Mouse (Mus musculus): ENCODE measurements at regions not wholly inside any gene's neighbourhood (a gene's known extent, or its start where the extent isn't known, plus 50 kb on each side); places are given as distances from the start of the nearest gene placed in this dataset.

DNA sequence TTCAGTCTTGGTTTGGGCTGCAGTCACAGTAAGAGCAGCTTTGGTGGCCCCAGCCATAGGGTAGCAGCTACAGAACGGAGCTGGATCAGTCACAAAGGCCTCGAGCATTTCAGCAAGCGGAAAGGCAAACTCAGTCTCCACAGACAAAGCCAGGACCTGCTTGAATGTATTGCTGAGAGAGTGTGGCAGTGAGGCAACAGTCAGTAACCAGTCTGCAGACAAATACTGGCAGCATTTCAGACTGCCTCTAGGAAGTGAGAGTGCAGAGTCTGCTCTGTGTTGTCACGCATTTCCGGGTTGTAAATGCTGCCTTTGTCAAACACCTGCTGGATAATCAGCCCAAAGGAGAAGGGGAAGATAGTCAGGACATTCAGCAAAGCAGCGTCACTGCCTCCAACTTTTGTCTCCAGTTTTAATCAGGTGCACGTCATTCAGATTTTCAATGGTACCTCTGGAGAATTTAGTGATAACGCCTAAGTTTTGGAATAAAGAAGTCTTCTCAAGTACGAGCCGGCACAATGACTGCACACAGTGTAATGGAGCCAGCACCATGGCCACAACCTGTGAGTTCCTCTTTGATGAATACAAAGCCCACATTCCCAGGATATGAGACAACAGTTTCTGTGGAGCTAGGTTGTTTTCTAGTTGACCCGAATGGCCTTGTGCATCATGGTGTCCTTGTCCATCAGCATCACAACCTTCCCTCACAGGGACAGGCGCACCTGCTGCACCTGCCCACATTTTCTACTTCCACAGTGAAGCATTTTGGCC, 224.3 kb upstream of the Tmem161b start:
- no peak for DNase-seq (ENCODE audit: low spot score)

- DNase-seq (ENCODE audit: low spot score) = no peak
These were observed 200.3 kb upstream of the Tmem161b start for GRCm38 (mm10) chr13:84021771-84022170.

DNA sequence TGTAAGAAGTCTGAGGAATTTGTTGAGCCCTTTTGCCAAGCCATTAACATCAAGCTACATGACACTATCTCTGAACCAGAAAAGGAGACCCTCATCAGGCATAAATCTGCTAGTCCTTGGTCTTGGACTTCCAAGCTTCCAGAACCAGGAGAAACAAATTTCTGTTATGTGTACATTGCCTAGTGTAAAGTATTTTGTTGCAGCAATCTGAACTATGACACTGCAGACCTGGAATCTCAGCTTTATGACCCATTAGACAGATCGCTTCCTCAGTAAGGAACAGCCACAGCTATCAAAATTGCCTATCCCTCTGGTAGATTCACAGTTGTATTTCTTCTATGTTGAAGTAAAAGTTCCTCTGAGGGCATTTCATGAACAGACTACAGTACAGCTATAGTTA, 199.1 kb upstream of the Tmem161b start:
- DNase-seq (ENCODE audit: low spot score) = no peak

- DNase-seq (ENCODE audit: low spot score) = no peak
These were observed 198.5 kb upstream of the Tmem161b start for GRCm38 (mm10) chr13:84023637-84024036.

- no peak for DNase-seq (ENCODE audit: low spot score)
These were observed 196.7 kb upstream of the Tmem161b start for GRCm38 (mm10) chr13:84025348-84025747.

GRCm38 (mm10) chr13:84047736-84048135, 174.4 kb upstream of the Tmem161b start:
- DNase-seq (ENCODE audit: low spot score) = no peak

- no peak for DNase-seq (ENCODE audit: low spot score)
These were observed 169.9 kb upstream of the Tmem161b start for GRCm38 (mm10) chr13:84052221-84052620.

DNA sequence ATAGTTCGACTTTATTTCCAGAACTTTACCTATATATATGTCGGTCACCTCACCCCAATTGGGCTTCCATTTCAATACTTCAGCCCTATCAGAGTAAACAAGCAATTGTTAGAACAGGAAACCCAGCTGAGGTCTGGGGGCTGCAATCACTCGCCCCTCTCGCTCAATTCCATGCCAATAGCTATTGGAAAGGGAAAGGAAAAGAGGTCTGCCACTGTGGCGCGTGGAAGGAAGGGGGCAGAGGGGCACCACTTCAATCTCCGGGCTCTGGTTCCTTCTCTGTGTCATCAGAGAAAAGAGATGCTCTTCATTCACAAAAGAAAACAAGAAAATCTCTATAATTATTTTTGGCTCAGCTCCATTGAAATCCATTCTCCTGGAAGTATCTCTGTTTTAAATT, 167.1 kb upstream of the Tmem161b start:
- no peak for DNase-seq (ENCODE audit: low spot score)

- DNase-seq (ENCODE audit: low spot score) = no peak
These were observed 166.5 kb upstream of the Tmem161b start for GRCm38 (mm10) chr13:84055576-84055975.

DNA sequence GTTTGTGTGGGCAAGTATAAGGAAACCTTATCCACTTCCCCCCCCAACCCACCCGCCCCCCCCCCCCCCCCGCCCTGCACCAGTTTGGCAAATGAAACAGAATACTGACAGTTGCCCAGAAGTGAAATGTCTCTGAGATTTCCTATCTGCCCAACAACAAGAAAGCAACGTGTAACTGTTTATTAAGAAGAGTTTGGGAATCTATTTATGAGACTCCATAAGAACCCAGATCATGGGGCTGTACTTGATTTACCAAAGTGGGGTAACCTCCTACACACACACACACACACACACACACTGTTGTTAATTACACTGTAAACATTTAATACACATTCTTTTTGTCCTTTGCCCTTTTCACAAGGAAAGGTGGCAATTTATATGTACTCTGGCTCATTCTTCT, 165.6 kb upstream of the Tmem161b start:
- DNase-seq (ENCODE audit: low spot score) = no peak

- DNase-seq (ENCODE audit: low spot score) = no peak
These were observed 165.1 kb upstream of the Tmem161b start for GRCm38 (mm10) chr13:84056998-84057397.

DNA sequence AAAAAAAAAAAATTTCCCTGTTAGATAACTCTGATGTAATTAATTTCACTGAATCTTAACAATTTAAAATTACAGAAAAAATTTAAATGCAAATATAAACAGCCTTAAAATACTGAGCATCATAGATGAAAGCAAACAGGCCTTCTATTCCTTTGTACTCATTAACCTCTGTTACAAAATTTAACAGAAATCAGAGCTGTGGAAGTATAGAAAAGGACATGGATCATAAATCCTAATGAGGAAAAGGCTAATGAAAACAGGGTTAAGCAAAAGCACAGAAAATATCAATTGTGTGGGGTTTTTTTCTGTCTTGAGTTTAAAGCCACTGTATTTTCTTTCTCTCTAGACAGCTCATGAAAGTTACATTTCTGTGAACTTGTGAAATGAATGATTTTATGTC, 164.6 kb upstream of the Tmem161b start:
- DNase-seq (ENCODE audit: low spot score) = no peak

- DNase-seq (ENCODE audit: low spot score) = no peak
These were observed 163.8 kb upstream of the Tmem161b start for GRCm38 (mm10) chr13:84058251-84058650.

DNA sequence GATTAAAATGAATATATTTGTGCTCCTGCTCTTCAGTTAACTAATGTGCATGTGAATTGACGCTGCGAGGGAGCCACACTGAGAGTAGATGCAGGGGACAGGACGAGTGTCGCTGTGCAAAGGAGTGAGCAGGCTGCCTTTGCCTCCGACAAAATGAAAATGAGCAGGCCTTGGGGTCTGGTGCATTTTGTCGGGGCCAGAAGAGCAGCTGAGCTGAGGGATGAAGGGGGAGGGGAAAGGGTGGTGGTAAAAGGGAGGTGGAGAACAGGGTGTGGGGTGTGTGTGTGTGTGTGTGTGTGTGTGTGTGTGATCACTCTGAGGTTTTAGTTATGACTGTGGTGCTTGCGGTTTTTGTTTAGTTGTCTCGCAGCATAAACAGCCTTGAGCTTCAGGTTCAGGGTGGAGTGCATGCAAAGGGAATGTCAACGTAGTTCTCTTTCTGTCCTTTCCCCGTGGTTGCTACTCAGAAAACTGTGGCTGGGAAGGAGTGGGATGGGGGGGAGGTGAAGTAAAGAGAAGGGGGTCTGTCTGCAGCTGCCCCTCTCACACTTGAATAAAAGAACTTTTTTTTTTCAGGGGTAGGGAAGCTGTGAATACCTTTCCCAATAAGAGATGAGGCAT, 163.0 kb upstream of the Tmem161b start:
- DNase-seq (ENCODE audit: low spot score) = peak; percentile 53

- DNase-seq (ENCODE audit: low spot score) = no peak
These were observed 162.2 kb upstream of the Tmem161b start for GRCm38 (mm10) chr13:84059661-84060452.

GRCm38 (mm10) chr13:84060453-84060834, 161.7 kb upstream of the Tmem161b start:
- DNase-seq (ENCODE audit: low spot score) = no peak

GRCm38 (mm10) chr13:84060906-84061305, 161.2 kb upstream of the Tmem161b start:
- no peak for DNase-seq (ENCODE audit: low spot score)

GRCm38 (mm10) chr13:84061820-84062480, 160.1 kb upstream of the Tmem161b start:
- peak; percentile 23 for DNase-seq (ENCODE audit: low spot score)

DNA sequence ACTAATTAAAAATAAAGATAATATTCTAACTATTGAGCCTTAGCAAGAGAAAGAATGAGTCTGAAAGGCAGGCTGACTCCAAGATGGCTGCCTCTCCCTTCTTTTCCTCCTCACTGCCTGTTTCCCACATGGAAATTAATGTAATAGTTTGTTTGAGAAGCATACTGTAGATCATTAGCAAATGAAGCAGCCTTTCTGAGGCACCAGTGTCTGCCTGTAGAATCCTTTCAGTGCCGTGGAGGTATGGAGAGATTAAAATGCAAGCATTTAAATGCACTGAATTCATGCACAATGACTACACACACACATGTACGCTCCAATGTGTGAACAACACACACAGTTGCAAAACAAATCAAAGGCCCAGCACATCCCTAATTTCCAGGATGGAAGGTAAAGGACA, 159.5 kb upstream of the Tmem161b start:
- DNase-seq (ENCODE audit: low spot score) = no peak

GRCm38 (mm10) chr13:84063406-84063805, 158.7 kb upstream of the Tmem161b start:
- no peak for DNase-seq (ENCODE audit: low spot score)

DNA sequence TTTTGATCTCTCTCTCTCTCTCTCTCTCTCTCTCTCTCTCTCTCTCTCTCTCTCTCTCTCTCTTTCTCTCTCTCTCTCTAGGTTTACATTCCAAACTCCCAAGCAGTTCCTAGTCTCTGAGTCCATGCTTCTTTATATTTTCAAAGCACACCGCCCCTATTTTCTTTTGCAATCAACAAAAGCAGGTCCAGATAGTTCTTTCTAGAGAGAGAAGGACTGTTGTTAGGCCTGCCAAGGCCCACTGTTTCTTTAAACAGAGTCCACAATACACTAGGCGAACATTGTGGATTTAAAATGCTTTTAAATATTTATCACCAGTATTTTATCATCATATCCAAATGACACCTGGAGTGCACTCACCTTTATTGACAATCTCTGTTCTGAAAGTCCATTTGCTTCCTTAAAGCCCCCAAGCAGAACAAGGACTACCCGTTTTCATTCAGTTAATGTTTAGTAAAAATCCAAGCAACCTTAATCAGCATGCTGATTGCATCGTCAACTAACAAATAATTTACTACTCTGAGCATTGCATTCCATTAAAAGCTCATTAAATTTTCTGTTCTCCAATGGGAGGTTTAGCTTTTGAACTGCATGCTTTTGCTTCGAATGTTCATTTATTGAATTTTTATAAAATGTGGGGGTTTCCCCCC, 157.7 kb upstream of the Tmem161b start:
- DNase-seq (ENCODE audit: low spot score) = no peak
